Mouse (Mus musculus) liver, postnatal 0 days (tissue): ENCODE data around the gene Slc5a1. TPM values are rescaled to one million over a fixed set of nuclear protein-coding genes. Genes with fewer than 3 reads are reported as not detected.

Experiments used
- ATAC-seq: fragments of 200-750 bp; cut with Nextera tagmentation; 2 replicates; pipeline ENCODE4 v1.8.0; 2017; ENCODE audit warnings: mild to moderate bottlenecking, moderate library complexity
- DNase-seq: peaks from one replicate; pipeline ENCODE4 v3.0.0-alpha.2; 2016
- H3K27ac ChIP-seq: fragments of 300-500 bp; sonication (generic); 2 replicates; pipeline ENCODE4 v1.5.1; 2014; ENCODE audit warnings: antibody characterized with exemption, moderate library complexity, mild to moderate bottlenecking, low read depth
- H3K27me3 ChIP-seq: fragments of 300-500 bp; sonication (generic); 2 replicates; pipeline ENCODE4 v1.6.1; 2014; ENCODE audit warnings: low read length, control low read depth, mixed read lengths; ENCODE audit not compliant: insufficient read depth
- H3K36me3 ChIP-seq: fragments of 300-500 bp; sonication (generic); replicated peaks from 2 replicates; pipeline ENCODE4 v1.6.1; 2014; ENCODE audit warnings: mild to moderate bottlenecking, control low read depth, low read length, moderate library complexity, mixed read lengths; ENCODE audit not compliant: insufficient read depth
- H3K4me1 ChIP-seq: fragments of 300-500 bp; sonication (generic); 2 replicates; pipeline ENCODE4 v1.6.1; 2014; ENCODE audit warnings: antibody characterized with exemption, mild to moderate bottlenecking, control low read depth; ENCODE audit not compliant: insufficient read depth
- H3K4me2 ChIP-seq: fragments of 300-500 bp; sonication (generic); 2 replicates; pipeline ENCODE4 v1.6.1; 2014; ENCODE audit warnings: low read depth, mild to moderate bottlenecking, low read length, moderate library complexity, mixed read lengths
- H3K4me3 ChIP-seq: fragments of 300-500 bp; sonication (generic); 2 replicates; pipeline ENCODE4 v1.5.1; 2014; ENCODE audit warnings: low read depth, low read length
- H3K9ac ChIP-seq: fragments of 300-500 bp; sonication (generic); replicated peaks from 2 replicates; pipeline ENCODE4 v1.6.1; 2014; ENCODE audit warnings: mild to moderate bottlenecking, moderate library complexity
- H3K9me3 ChIP-seq: fragments of 300-500 bp; sonication (generic); 2 replicates; pipeline ENCODE4 v1.6.1; 2016; ENCODE audit warnings: mild to moderate bottlenecking, control low read depth, low read length, mixed read lengths
- CTCF ChIP-seq: sonication (generic); IDR thresholded peaks from 2 replicates; pipeline ENCODE4 v1.5.1; 2016; ENCODE audit warnings: antibody characterized with exemption, low read depth
- EP300 ChIP-seq: IDR thresholded peaks from 2 replicates; pipeline ENCODE4 v1.6.1; 2016; ENCODE audit warnings: antibody characterized with exemption, low read depth, mild to moderate bottlenecking
- WGBS: fragments of 180-500 bp; shearing (Covaris S2); extraction: QIAGEN DNeasy Blood & Tissue Kit; methylation state at CpG from one replicate; pipeline ENCODE4 v1.1.7; 2014; ENCODE audit not compliant: insufficient replicate concordance; 5-methylcytosine and 5-hydroxymethylcytosine counted together
- polyA plus RNA-seq: library from polyadenylated mRNA; unstranded; fragments of >200 nt; fragmentation: Nextera tagmentation; extraction: Ambion mirVana; gene quantifications from 2 replicates; pipeline ENCODE4 v1.2.1, GENCODE M21; 2015

Gene Slc5a1
- polyA plus RNA-seq, result 0.08 TPM in 1 of 2 replicates, not detected in the other

DNA sequence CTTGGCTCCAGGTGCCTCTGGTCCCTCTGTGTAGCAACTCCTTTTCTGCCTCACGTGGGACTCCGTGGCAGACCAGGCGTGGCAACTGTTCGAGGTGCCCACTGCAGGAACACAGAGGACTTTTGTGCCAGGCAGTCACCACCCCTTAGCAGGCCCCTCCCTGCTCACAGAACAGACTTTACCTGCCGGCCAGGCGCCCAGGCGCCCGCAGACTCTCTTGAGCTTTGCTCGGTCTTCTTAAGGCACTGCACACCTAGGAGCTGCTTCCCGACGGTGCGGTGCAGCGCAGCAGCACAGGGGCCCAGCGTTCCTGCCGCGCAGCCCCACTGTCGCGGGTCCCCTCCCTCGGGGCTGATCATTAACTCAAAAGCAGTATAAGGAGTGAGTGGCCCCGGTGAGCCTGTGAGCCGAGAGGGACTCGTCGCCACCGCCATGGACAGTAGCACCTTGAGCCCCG is at the start of gene Slc5a1:
Slc5a1 (plus strand) TSS at position 195 of the 457 bp plus-strand sequence.
- no peaks in the 10 kb centered on the region for H3K4me1 ChIP-seq
- DNase-seq (no peak), ATAC-seq (no peak)
- TF ChIP-seq EP300 (no peak), CTCF (no peak)
- no peak within 1 kb of the TSS for H3K4me2 ChIP-seq
- no peak within 1 kb of the TSS for H3K27ac ChIP-seq
- no peak within 1 kb of the TSS for H3K9ac ChIP-seq
- no peaks in the 10 kb centered on the region for H3K36me3 ChIP-seq
- no peak within 1 kb of the TSS for H3K4me3 ChIP-seq
- no peaks in the 10 kb centered on the region for H3K9me3 ChIP-seq
- 15% methylated on average over 25 of the region's 25 CpGs for WGBS
- peaks cover 26% of the 10 kb centered on the region for H3K27me3 ChIP-seq

- Histone ChIP-seq H3K36me3 (no peaks in the 10 kb centered on the region), H3K4me2 (no peak overlapping the region), H3K9me3 (no peaks in the 10 kb centered on the region), H3K27me3 (no peaks in the 10 kb centered on the region), H3K9ac (no peak overlapping the region), H3K4me3 (no peak overlapping the region), H3K27ac (no peak overlapping the region), H3K4me1 (no peaks in the 10 kb centered on the region)
- DNase-seq, result no peak
- WGBS, result 64% methylated on average over 10 of the region's 10 CpGs
- TF ChIP-seq EP300, result no peak
- no peak for TF ChIP-seq CTCF
- ATAC-seq, result no peak
Measured at GRCm38 (mm10) chr5:33056126-33056765, 47.8 kb upstream of the Slc5a1 start.

GRCm38 (mm10) chr5:33070071-33070470 is 33.9 kb upstream of the Slc5a1 start:
- Histone ChIP-seq H3K4me2 (no peak overlapping the region), H3K9me3 (peaks cover 3% of the 10 kb centered on the region; the same call in 1 of the 2 replicates), H3K27me3 (no peaks in the 10 kb centered on the region), H3K4me3 (no peak overlapping the region), H3K27ac (no peak overlapping the region), H3K9ac (no peak overlapping the region), H3K36me3 (no peaks in the 10 kb centered on the region), H3K4me1 (no peaks in the 10 kb centered on the region)
- ATAC-seq (no peak), DNase-seq (no peak)
- no peak for TF ChIP-seq EP300

- no peaks in the 10 kb centered on the region for H3K27me3 ChIP-seq
- DNase-seq (no peak), ATAC-seq (no peak)
- H3K4me2 ChIP-seq, result no peak overlapping the region
- 54% methylated on average over 6 of the region's 6 CpGs for WGBS
- TF ChIP-seq CTCF (no peak), EP300 (no peak)
- no peaks in the 10 kb centered on the region for H3K4me1 ChIP-seq
- H3K27ac ChIP-seq, result no peak overlapping the region
- H3K9ac ChIP-seq, result no peak overlapping the region
- H3K4me3 ChIP-seq, result no peak overlapping the region
- no peaks in the 10 kb centered on the region for H3K36me3 ChIP-seq
- no peaks in the 10 kb centered on the region for H3K9me3 ChIP-seq
Measured at GRCm38 (mm10) chr5:33076490-33077191, 27.4 kb upstream of the Slc5a1 start.

DNA sequence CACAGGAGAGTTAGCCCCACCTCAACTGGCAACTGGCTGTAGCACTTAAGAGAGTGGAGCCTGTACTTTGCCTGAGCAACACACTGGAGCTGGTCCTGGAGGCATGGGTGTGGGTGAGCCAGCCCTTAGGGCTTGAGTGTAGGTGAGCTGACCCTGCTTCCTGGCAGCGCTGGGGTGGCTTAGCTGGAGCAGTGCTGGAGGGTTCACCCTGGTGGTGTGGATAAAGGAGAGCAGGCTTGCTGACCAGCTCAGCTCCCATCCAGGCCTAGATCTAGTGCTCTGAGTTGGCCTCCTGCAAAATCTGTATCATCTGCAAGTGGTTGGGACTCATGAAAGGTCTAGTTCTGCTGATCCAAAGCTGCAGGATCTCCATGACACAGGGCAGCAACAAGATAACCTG is 21.1 kb upstream of the Slc5a1 start:
- 88% methylated on average over 1 of the region's 1 CpGs for WGBS
- no peak for TF ChIP-seq EP300
- TF ChIP-seq CTCF, result no peak
- H3K9ac ChIP-seq, result no peak overlapping the region

GRCm38 (mm10) chr5:33084599-33084998 is 19.4 kb upstream of the Slc5a1 start:
- Histone ChIP-seq H3K4me2 (no peak overlapping the region), H3K36me3 (no peaks in the 10 kb centered on the region), H3K4me1 (no peaks in the 10 kb centered on the region), H3K27ac (no peak overlapping the region), H3K27me3 (no peaks in the 10 kb centered on the region), H3K4me3 (no peak overlapping the region), H3K9ac (no peak overlapping the region), H3K9me3 (no peaks in the 10 kb centered on the region)
- TF ChIP-seq CTCF, result no peak
- TF ChIP-seq EP300, result no peak
- 81% methylated on average over 5 of the region's 5 CpGs for WGBS
- ATAC-seq (no peak), DNase-seq (no peak)

More for the DNA sequence above, 21.1 kb upstream of the Slc5a1 start:
- H3K36me3 ChIP-seq, result no peaks in the 10 kb centered on the region
- no peak overlapping the region for H3K4me3 ChIP-seq
- DNase-seq, result no peak
- ATAC-seq, result no peak
- no peak overlapping the region for H3K27ac ChIP-seq
- no peaks in the 10 kb centered on the region for H3K9me3 ChIP-seq
- no peak overlapping the region for H3K4me2 ChIP-seq
- H3K4me1 ChIP-seq, result no peaks in the 10 kb centered on the region
- H3K27me3 ChIP-seq, result no peaks in the 10 kb centered on the region
